Mouse (Mus musculus) left cerebral cortex, postnatal 25 days (tissue): ENCODE measurements around the gene Enah. TPM values are rescaled to one million over a fixed set of nuclear protein-coding genes. Genes with fewer than 3 reads are reported as not detected.

Experiments used
- DNase-seq, 2 experiments: peaks; one replicate each; pipeline ENCODE4 v3.0.0; 2022; ENCODE audit warnings: low spot score in 2 of 2, mixed read lengths in 1 of 2
- intact Hi-C: fragments of 180-260 bp; cut with DNase I; formaldehyde crosslinking; loops from one replicate; pipeline ENCODE4 v1.15.1; 2025
- total RNA-seq, 2 experiments: library from RNA; stranded (reverse); gene quantifications; 2 replicates each; pipeline ENCODE4 v1.2.3; 2021

Enah gene
- total RNA-seq, 2 experiments from 2014 or later = 142 to 143 TPM

- intact Hi-C loops = no loop called here
Measured at GRCm38 (mm10) chr1:181860659-181861058, 159.1 kb downstream of the Enah start.

GRCm38 (mm10) chr1:181856329-181856728 is 163.5 kb downstream of the Enah start:
- intact Hi-C loops = no loop called here
- no peak for DNase-seq

More at GRCm38 (mm10) chr1:181860659-181861058, 159.1 kb downstream of the Enah start:
- peak in 1 of 2 experiments; percentile 30 for DNase-seq

GRCm38 (mm10) chr1:181854829-181855228 is 165.0 kb downstream of the Enah start:
- no peak for DNase-seq
- intact Hi-C loops = no loop called here

- intact Hi-C loops = no loop called here
- DNase-seq = no peak
Measured at GRCm38 (mm10) chr1:181853081-181853736, 166.6 kb downstream of the Enah start.

- intact Hi-C loops = no loop called here
Measured at GRCm38 (mm10) chr1:181852466-181852865, 167.3 kb downstream of the Enah start.

GRCm38 (mm10) chr1:181851521-181852310 is 168.1 kb downstream of the Enah start:
- intact Hi-C loops = no loop called here
- DNase-seq = peak; percentile 48 to 67

More at GRCm38 (mm10) chr1:181852466-181852865, 167.3 kb downstream of the Enah start:
- no peak for DNase-seq

- intact Hi-C loops = no loop called here
- DNase-seq = no peak
Measured at GRCm38 (mm10) chr1:181850441-181850840, 169.3 kb downstream of the Enah start.

- intact Hi-C loops = no loop called here
- DNase-seq = no peak
Measured at GRCm38 (mm10) chr1:181848210-181848609, 171.6 kb downstream of the Enah start.

- DNase-seq = no peak
- intact Hi-C loops = no loop called here
Measured at GRCm38 (mm10) chr1:181847396-181847795, 172.4 kb downstream of the Enah start.

Other genes with a start within 250 kb of the Enah start
- 10 to 100 TPM; 12.7 to 12.9 TPM for gene Lbr, start 176.9 kb downstream of the Enah start, total RNA-seq
- gene Srp9, start 104.7 kb upstream of the Enah start, total RNA-seq = 10 to 100 TPM; 61.0 to 64.1 TPM
- not detected for gene Vmn1r1, start 144.5 kb upstream of the Enah start, total RNA-seq